Mouse (Mus musculus): ENCODE data around the gene Rnf10.

DNA sequence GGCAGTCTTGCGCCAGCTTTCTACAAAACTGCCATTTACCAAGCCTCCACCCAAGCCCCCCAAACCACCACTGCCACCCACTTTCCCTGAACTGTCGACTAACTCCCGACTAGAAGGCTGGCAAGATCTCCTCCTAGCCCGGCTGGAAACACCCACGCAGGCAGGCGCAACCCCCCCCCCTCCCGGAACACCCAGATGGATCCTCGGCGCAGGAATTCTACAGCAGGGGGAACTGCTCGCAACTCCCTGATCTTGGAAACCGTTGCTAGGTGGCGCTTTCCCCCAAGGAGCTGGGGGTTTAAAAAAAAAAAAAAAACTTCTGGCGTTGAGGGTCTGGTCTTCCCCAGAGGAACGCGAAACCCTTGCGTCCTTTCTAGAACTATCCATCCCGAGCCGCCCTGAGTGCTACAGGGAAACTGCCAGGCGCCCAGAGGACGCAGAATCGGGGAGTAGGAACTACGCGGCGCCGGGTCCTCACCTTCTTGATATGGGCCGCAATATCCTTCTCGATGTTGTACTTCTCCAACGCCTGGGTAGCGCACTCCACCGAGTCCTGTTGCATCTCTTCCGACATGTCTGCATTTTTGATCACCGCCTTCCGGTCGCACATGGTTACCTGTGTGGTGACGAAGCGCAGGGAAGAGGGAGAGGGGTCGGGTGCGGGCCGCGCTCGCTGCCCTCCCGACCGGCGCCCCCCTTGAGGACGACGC is 27.5 kb upstream of the Rnf10 start:
- TF ChIP-seq POLR2A (IDR thresholded peaks at IDR 0.05; ENCODE audit: control insufficient read depth, extremely low read depth, insufficient read depth, low read length, poor library complexity): no peak
- TF ChIP-seq CTCF (IDR thresholded peaks at IDR 0.05; ENCODE audit: borderline replicate concordance, control insufficient read depth, extremely low read depth, insufficient read depth, low read length, poor library complexity): no peak
